Mouse (Mus musculus) ES-CJ7 (cell line): ENCODE data around the gene 9930111J21Rik1.
"Not testable (repeated sequence)": the region's sequence is repeated elsewhere in the genome, so short reads cannot be mapped to it uniquely, and the experiment has no call there.

Source experiments
- DNase-seq: peaks from one replicate; pipeline ENCODE4 v3.0.0; 2011; ENCODE audit warnings: low read depth, low spot score

9930111J21Rik1 gene

DNA sequence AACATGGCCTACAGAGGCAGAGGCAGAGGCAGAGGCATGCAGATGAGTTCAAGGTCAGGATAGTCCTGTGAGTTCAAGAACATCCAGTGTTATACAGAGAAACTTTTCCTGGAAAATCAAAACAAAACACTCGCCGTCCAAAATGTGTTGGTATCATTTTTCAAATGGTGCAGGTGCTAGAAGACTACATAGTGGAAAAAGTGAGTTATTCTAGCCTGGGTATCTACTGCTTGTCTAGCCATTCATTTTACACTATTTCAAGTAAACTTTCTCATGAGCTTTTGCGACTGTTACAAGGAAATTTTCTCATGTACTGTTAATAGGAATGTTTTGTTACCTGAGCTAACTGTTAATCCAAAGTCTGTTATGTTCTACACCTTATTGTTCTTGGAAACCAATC is 60.8 kb downstream of the 9930111J21Rik1 start:
- DNase-seq: no peak

DNA sequence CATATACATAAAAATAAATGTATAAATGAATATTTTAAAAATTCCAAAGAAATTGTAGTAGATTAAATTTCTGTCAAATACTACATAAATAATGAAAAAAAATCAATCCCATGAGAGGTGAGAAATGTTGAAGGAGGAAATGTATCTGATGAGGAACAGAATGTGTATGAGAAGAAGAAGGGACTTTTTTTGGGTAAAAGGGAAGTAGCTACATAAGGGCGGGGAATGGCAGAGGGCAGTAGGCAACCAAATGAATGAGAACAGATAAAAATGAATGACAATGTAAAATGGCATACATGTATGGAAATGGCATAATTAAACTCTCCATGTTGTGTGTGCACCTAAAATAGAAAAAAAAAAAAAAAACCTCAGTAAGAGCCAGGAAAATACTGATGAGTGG is 65.6 kb downstream of the 9930111J21Rik1 start:
- no peak for DNase-seq

DNA sequence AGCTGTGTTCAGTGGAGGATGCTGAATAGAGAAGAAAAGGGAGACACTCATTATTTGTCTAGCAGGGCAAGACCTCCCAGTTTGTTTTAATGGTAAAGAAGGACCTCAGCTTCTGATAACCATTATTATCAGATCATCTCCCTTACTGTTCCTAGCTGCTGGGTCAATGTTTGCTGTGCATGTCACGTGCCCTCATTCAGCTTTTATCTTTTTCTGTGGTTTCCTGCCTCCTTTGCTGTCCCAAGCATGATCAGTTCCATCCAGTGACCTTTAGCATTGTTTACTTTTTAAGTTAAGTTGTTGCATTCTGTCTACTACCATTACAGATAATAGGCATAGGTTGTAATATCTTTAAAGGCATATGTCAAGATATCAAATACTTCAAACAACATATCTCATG is 70.7 kb downstream of the 9930111J21Rik1 start:
- DNase-seq: no peak

DNA sequence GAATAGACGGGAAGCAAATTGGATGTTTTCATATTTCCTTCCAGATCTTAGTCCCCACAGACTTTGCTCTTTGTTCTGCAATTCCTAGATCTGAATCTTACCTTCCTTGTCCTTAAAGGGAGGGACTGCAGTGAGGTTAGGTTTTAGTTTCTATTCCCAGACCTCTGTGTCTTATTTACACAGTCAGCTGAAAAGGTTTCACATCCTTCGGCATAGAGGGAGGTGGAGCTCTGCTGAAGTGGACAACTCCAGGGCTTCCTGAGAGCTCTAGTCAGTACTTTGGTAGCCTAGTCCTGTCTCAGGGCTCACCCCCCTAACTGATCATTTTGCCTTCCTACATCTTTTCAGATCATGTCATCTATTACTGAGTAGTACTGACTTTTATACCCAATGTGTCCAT is 77.2 kb downstream of the 9930111J21Rik1 start, which contains the start of gene Gm5431:
TSS of gene Gm5431 (minus strand) at position 194 of the 400 bp plus-strand sequence.
- DNase-seq: no peak

DNA sequence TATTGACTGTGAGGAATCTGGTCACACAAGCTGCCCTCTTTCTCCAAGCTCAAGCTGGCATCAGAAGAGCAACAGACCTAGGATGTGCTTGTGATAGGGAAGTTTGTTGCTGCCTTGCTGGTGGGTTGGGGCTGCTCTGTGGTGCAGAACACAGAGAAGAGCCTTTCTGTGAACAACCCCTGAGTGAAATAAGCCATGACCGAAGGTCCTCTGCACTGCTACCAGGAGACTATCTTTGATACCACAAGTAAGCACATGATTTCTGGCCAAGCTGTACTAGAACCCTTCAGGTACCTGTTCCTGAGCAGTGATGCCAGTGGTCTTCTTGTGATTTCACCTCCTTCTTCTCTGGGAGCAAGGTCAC is 77.6 kb downstream of the 9930111J21Rik1 start:
- DNase-seq: not testable (repeated sequence)

DNA sequence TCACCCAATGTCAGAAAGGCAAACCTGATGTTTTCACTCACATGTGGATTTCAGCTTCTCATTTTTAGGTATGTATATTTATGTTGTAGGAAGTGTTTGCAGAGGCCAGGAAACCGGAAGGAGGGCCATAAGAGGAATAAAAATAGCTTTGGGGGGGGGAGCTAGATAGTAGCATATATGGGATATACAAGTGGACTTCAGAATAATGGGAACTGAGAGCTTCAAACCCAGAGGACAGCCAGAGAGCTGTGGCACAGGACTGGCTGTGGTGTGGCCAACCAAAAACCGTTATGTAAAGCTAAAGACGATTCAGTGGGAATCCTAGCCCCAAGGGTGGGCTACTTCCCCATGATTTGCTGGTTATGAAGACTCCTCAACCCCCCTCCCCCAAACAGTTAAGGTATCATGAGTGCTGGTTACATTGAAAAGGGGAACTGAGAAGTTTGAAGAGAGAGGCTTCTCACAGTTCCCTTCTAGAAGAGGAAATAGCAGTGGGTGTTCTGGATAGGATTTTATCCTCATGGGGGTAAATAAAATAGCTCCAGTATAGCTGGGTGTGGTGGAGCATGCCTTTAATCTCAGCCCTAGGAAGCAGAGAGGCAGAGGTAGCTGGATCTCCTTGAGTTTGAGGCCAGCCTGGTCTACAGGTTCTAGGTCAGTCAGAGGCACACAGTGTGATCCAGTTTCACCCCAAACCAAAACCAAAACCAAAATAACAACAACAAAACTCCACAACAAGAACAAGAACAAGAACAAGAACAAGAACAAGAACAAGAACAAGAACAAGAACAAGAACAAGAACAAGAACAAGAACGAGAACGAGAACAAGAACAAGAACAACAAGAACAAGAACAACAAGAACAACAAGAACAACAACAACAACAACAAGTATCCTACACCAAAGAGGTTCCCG is 78.3 kb downstream of the 9930111J21Rik1 start:
- not testable (repeated sequence) for DNase-seq

DNA sequence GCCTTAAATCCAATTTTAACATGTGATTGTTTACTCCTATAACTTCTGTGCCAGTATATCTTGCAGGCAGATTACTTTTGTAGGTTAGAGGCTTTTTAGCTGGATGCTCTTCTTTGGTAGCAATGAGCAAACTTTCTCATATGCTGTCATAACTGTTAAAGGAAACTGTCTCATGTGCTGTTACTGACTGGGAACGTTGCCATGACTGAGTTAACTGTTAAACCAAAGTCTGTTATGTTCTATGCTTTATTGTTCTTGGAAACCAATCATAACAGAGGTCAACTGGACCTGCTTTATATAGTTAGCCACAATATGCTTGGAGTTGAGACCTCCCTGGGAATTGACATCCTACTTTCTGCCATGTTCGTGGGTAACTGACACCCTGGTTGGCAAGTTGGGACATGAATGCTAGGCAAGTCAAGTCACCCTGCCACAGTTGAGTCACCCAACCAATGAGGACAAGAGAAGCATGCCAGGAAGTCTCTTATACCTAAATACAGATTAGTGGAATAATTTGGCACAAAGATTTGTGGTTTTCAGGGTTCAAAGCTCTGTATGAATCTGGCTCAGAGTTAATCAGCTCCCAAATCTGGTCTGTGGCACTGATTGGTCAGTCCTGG is 80.3 kb downstream of the 9930111J21Rik1 start:
- no peak for DNase-seq
